Mouse (Mus musculus): ENCODE results near the gene Fbxo6. TPM values are rescaled to one million over a fixed set of nuclear protein-coding genes. Genes with fewer than 3 reads are reported as not detected.

The Fbxo6 gene
- polyA plus RNA-seq, 1 experiment from 2014 or later, result 17.4 TPM

Small RNA genes within 50 kb of the gene (microRNA-seq; reads per million reads assigned to microRNA genes)
- not detected for gene Mir7022

Other genes with a start within 250 kb of the Fbxo6 start
- gene Mfn2, start 247.4 kb downstream of the Fbxo6 start, polyA plus RNA-seq (2015; fragmentation: Nextera tagmentation; extraction: Ambion mirVana), result 43.0 and 47.4 TPM in 2 replicates
- 56.2 and 56.4 TPM in 2 replicates for gene Plod1, start 215.4 kb downstream of the Fbxo6 start, polyA plus RNA-seq (2015; fragmentation: Nextera tagmentation; extraction: Ambion mirVana)
- 5.8 and 7.5 TPM in 2 replicates for gene 2510039O18Rik, start 211.2 kb downstream of the Fbxo6 start, polyA plus RNA-seq (2015; fragmentation: Nextera tagmentation; extraction: Ambion mirVana)
- not detected in 2 replicates for gene Nppb, start 166.4 kb downstream of the Fbxo6 start, polyA plus RNA-seq (2015; fragmentation: Nextera tagmentation; extraction: Ambion mirVana)
- 0.18 TPM in 1 of 2 replicates, not detected in the other for gene Nppa, start 151.4 kb downstream of the Fbxo6 start, polyA plus RNA-seq (2015; fragmentation: Nextera tagmentation; extraction: Ambion mirVana)
- gene Clcn6, start 113.3 kb downstream of the Fbxo6 start, polyA plus RNA-seq (2015; fragmentation: Nextera tagmentation; extraction: Ambion mirVana), result 5.7 and 6.1 TPM in 2 replicates
- gene Mthfr, start 113.1 kb downstream of the Fbxo6 start, polyA plus RNA-seq (2015; fragmentation: Nextera tagmentation; extraction: Ambion mirVana), result 26.0 and 26.7 TPM in 2 replicates
- gene Agtrap, start 64.1 kb downstream of the Fbxo6 start, polyA plus RNA-seq (2015; fragmentation: Nextera tagmentation; extraction: Ambion mirVana), result 16.5 and 16.9 TPM in 2 replicates
- gene Mad2l2, start 21.8 kb downstream of the Fbxo6 start, polyA plus RNA-seq (2015; fragmentation: Nextera tagmentation; extraction: Ambion mirVana), result 35.1 and 36.1 TPM in 2 replicates
- gene Draxin, start 21.4 kb downstream of the Fbxo6 start, polyA plus RNA-seq (2015; fragmentation: Nextera tagmentation; extraction: Ambion mirVana), result 0.04 and 0.06 TPM in 2 replicates
- 6.5 and 7.5 TPM in 2 replicates for gene Fbxo44, start 8.3 kb upstream of the Fbxo6 start, polyA plus RNA-seq (2015; fragmentation: Nextera tagmentation; extraction: Ambion mirVana)
- gene Fbxo2, start 8.5 kb upstream of the Fbxo6 start, polyA plus RNA-seq (2015; fragmentation: Nextera tagmentation; extraction: Ambion mirVana), result 0.29 and 0.58 TPM in 2 replicates
- 0.12 and 0.19 TPM in 2 replicates for gene Disp3, start 135.8 kb upstream of the Fbxo6 start, polyA plus RNA-seq (2015; fragmentation: Nextera tagmentation; extraction: Ambion mirVana)